Mouse (Mus musculus): Measurements from ENCODE around the gene Mrpl51.

The Mrpl51 gene

GRCm38 (mm10) chr6:125234520-125234828 lies 42.9 kb downstream of the Mrpl51 start:
- DNase-seq (ENCODE audit: low spot score) = no peak

DNA sequence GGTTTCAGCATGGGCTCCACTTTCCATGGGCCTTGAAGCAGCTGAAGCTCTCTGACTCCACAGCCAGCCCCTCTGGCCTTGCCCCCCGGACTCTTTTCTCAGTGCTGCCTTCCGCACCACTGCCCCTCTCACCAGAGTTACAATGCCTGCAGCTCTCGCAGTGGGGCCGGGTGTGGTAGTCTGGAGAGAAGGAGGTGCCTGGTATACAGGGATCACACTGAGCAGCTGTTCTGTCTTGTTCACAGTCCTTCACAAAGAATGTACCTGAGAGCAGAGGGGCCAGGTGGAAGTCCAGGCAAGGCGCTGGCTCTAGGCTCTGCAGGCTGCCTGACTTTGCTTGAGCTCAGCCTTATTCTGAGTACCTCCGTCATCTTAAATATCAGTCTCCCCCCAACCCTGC lies 44.7 kb downstream of the Mrpl51 start:
- no peak for DNase-seq (ENCODE audit: low spot score)

DNA sequence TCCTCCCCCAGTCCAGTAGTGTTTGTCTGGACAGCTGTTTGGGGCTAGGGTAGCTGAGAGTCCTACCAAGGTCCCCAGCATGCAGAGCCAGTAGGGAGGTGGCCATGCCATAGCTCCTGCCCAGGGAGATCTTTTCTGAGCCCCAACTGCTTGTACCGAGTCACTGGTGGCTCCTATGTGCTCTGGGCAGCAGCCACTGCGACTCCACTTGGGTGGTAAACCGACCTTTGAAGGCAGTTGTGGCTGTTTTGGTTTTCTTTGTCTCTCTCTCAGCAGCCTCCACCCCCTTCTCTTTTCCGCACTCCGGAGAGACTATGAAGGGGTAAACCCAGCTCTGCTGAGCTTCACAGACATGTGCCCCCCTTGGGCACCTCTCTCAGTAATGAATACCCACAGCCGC lies 45.2 kb downstream of the Mrpl51 start, which contains the start of gene Cd27:
Cd27 (minus strand) TSS at position 229 of the 400 bp plus-strand sequence.
- DNase-seq (ENCODE audit: low spot score) = no peak

DNA sequence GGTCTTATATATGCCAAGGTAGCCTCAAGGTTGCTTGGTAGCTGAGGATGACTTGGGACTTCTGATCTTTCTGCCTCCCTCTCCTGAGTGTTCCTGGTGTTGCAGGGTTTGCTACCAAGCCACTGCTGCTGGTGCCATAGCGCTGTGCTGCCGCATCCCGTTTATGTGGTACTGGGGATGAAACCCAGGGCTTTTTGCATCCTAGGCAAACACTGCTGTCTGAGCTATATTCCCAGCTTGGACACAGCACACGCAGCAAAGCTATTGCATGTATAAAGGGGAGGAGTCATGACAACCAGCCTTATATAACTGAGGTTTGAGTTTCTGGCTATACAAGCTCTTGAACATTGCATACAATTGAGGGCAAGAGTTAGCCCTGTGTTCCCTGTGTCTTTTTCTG lies 45.8 kb downstream of the Mrpl51 start:
- no peak for DNase-seq (ENCODE audit: low spot score)

DNA sequence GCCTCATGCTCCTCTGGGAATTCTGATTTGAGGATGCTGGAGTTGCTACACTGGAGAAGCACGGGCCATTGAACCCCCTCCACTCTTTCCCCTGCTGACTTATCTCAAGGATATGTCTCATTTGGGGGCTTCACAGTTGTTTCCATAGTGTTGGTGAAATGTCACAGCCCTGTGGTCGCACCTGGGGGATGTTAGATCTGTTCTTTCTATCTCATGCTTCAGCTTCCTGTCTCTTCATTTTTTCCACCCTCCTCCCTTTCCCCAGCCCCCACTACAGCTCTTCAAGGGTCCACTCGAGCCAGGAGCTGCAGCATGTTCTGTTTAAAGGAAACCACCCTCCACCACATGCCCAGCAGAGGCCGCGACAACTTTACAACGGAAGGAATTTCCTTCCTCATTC lies 46.8 kb downstream of the Mrpl51 start:
- DNase-seq (ENCODE audit: low spot score) = no peak

DNA sequence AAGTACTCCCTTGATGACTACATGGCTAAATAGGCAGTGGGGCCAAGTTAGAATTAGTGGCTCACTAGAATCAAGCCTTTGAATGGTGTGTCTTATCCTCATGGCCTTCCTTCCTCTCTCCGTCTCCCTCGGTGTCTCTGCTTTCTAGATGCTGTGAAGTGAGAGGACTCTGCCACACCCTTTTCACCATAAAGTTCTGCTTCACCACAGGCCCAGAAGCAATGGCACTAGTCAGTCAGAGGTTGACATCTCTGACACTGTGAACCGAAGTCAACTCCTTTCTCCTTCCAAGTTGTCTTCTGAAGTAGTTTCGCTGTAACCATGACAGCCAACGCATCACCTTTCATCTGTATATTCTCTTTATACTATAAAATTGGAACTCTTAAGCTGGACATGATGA lies 47.9 kb downstream of the Mrpl51 start:
- DNase-seq (ENCODE audit: low spot score) = no peak

- DNase-seq (ENCODE audit: low spot score) = no peak
These were observed 49.0 kb downstream of the Mrpl51 start for GRCm38 (mm10) chr6:125240617-125241016.

DNA sequence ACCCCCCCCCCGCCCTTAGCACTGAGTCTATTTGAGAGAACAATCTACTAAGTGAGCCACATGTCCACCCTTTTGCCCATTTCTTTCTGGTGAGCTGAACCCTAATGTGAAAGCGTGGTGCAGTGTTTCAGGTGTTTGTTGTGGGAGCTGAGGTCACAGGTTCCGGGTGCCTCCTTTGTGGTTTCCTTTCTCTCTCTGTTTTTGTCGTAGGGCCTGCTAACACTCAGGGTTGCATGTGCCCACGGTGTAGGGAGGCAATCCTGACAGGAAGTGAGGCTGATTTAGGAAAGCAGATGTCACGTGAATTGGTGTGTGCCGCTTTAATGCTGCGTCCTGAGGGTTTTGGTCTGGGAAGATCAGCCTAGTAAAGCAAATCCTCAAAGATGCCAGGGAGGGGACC lies 50.0 kb downstream of the Mrpl51 start:
- no peak for DNase-seq (ENCODE audit: low spot score)

GRCm38 (mm10) chr6:125244551-125244950 lies 53.0 kb downstream of the Mrpl51 start:
- DNase-seq (ENCODE audit: low spot score) = no peak

All from lung, postnatal 25 days (tissue).